Mouse (Mus musculus) inflammation-experienced regulatory T-cells, adult 6 months (primary cell): ENCODE data around the gene Pde4c. TPM values are rescaled to one million over a fixed set of nuclear protein-coding genes. Genes with fewer than 3 reads are reported as not detected.
A peak's percentile ranks its signal among the peaks of the same experiment; 100 is the strongest.

Source experiments
- ATAC-seq: one replicate; pipeline ENCODE4 v1.8.0; 2017
- polyA plus RNA-seq, 3 experiments: library from polyadenylated mRNA; unstranded; fragments of 100-300 nt; shearing (Covaris generic); gene quantifications; one replicate each; pipeline ENCODE4 v1.2.1; 2017

The Pde4c gene
- polyA plus RNA-seq, 3 experiments from 2014 or later, result 0.19 to 0.59 (median 0.25) TPM

GRCm38 (mm10) chr8:70754043-70754870, 30.7 kb downstream of the Pde4c start, which contains the start of gene Rab3a:
Rab3a (plus strand) TSS chr8:70754679.
- peak; percentile 96 for ATAC-seq

GRCm38 (mm10) chr8:70754871-70755660, 31.5 kb downstream of the Pde4c start:
- ATAC-seq, result peak; percentile 8

DNA sequence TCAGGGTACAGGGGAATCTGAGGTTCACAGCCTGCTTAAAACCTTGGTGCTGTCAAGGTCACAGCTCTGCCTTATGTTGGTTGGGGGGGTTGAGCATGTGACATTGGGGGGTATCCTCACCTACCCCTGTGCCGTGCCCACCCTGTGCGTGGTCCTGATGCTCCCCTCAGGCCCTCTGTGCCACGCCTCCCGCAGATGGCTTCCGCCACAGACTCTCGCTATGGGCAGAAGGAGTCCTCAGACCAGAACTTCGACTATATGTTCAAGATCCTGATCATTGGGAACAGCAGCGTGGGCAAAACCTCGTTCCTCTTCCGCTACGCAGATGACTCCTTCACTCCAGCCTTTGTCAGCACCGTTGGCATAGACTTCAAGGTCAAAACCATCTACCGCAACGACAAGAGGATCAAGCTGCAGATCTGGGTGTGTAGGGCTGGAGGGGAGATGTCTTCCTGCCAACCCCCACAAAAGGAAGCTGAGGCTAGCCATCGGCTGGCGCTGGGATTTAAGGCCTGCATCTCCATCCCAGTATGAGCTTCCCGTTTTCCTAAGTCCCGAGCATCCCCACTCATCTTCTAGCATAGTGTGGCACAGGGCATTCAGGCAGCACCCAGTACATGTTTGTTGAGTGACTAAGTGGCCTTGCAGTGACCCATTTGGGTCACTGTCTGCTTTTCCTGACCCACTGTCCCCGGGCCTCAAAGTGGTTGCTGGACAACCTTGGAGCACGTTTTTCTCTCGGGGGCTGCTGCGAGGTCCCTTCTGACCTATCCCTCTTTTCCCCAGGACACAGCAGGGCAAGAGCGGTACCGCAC, 32.3 kb downstream of the Pde4c start:
- ATAC-seq, result no peak

DNA sequence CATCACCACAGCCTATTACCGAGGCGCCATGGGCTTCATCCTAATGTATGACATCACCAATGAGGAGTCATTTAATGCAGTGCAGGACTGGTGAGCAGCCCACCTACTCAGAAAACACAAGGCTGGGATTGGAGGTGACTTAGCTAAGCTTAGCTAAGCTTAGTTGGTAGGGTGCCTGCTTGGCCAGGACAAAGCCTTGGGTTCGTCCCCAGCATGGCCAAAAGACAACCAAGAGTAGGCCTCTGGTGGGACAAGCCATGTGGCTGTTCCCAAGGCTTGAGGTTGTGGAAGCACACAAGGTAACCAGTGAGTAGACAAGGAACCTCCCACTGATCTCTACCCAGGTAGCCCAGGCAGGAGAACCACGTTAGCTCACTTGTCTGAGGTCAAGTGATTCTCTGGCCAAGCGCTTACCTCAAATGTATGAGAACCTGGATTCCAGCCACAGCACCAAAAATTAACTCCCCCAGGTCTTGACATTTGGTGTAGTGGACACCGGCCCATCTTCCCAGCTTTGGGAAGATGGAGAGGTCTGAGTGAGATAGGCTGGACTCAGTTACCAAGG, 33.0 kb downstream of the Pde4c start:
- no peak for ATAC-seq

GRCm38 (mm10) chr8:70757523-70758307, 34.2 kb downstream of the Pde4c start:
- no peak for ATAC-seq

GRCm38 (mm10) chr8:70758308-70758615, 34.7 kb downstream of the Pde4c start:
- ATAC-seq, result no peak

DNA sequence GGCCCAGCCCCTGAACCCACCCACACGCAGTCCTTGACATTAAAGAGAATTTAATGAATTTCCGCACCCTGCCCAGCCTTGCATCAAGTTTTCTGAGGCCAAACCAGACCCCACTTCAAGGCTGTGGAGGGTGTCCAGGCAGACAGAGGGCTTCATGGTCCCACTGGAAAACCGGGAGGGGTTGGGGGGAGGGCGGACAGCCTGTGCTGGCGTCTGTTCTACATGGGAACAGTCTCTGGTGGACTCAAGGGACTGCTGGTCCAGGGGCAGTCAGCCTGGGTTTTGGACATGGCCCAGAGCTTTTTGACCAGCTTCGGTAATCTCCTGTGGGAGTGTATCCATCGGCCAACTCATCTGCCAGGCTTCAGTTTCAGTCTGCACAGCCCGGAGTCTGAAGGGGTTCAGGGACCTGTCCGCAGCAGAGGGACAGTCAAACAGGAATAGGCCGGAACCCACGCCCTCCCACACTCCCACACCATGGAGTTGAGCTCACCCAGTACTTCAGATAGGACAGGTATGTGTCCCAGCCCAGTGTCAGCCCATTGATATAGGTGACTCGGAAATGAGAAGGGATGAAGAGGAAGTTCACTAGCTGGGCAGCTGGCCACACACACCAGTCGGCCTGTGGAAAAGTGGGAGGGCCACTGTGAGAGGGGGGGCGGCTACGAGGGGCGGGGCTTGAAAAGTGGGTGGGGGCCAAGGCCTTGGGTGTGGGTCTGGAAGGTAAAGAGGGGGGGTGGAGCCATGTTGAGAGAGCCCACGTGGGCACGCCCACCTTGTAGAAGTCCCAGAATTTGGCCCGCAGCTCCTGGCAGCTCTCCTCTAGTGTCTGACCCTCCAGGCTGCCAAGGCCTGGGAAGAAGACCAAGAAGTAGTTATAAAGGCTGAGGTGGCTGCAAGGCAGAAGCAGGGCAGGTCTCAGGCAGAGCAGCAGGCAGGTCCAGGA, 35.4 kb downstream of the Pde4c start:
- ATAC-seq, result no peak

DNA sequence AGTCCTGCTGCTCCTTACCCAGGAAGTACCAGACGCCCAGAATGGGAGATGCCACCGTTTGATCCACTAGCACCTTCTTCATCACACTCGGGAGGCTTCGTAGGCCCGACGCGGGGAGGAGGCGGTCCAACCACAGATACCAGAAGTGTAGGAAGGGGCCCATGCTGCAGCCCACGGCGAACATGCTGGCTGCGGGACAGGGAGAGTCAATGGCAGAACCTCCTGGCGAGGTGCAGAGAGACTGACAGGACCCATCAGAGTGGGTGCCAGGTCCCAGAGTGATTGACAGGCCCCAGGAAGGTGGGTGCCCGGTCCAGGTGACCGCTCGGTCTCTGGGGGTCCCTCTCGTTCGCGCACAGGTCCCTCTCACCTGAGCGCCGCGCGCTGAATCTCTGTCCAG, 36.8 kb downstream of the Pde4c start:
- no peak for ATAC-seq

DNA sequence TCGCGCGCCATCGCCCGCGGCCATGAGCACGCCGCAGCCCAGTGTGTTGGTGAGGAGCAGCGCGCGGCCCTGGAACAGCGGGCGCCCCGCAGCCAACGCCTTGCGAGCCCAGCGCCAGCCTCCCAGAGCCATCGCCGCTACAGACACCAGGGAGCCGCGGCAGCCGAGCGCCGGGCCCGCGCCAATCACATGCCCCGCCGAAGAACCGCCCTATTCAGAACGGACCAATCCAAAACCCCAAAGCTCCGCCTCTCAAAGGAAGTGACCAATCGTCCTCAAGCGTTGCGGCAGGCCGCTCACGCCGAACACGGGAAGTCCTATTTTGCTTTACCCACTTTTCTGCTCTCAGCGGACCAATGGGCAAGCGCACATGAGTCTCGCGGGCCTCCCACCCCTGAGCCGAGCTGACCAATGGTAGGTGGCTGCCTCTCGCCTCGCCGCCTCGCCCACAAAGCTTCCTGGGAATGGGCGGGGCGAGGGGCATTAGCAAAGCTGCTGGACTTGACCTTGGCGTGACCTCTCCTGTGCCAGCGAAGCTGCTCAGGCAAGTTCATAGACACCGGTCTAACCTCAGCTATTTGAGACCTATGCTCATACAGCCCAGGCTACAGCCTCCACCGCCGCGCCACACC, 37.4 kb downstream of the Pde4c start, which contains the start of gene Mpv17l2:
TSS of gene Mpv17l2 (minus strand) at position 172 of the 632 bp plus-strand sequence.
- peak; percentile 93 for ATAC-seq

DNA sequence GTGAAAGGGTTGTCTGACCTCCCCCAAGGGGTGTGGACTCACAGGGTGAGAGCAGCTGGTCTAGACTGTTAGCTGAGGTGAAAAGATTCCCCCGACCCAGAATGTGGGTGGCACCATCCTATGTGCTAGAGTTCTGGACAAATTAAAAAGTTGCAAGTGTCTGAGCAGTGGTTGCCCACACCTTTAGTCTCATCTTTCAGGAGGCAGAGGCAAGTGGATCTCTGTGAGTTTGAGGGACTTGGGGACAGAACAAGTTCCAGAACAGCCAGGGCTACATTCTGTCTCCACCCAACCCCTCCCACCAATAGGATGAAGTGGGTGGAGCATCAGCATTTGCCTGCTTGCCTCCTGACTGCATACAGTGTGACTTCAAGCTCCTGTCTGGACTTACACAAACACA, 38.6 kb downstream of the Pde4c start:
- ATAC-seq, result no peak

GRCm38 (mm10) chr8:70763354-70763753, 39.8 kb downstream of the Pde4c start:
- no peak for ATAC-seq

DNA sequence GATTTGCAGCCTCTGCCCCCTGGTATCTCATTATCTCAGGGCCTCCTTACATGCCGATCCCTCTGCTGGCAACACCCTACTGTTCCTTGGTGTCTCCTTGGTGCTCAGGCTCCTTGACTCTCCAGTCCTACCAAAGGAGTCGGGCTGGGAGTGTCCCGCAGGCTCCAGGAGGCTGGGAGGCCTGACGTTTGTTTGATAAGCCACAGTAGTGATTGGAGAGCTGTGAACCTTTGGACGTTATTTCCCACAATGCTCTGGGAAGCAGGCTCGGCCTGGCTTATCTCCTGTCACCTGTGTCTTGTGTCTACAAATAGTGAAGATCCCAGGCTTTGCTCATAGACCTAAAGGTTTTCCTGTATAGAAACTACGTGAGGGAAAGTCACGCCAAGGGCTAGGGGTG, 40.5 kb downstream of the Pde4c start:
- no peak for ATAC-seq

DNA sequence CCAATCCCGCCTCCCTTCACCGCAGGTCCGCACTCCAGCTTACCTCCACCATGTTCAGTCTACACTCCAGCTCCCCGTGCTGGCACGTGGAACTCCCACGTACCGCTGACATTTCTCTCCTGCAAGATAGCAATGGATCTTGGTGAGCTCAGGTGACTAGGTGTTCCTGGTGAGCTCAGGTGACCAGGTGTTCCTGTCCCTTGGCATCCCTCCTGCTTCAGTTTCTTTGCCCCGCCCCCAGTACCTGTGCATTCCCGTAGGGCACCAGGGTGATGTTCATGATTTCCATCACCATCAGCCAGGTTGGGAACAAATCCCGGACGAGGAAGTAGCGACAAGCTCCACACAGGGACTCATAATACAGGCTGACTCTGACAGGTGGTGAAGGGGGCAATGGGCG, 41.2 kb downstream of the Pde4c start:
- no peak for ATAC-seq

GRCm38 (mm10) chr8:70765329-70765728, 41.8 kb downstream of the Pde4c start:
- no peak for ATAC-seq

- peak; percentile 65 for ATAC-seq
These were observed 42.5 kb downstream of the Pde4c start for GRCm38 (mm10) chr8:70765838-70766570.

DNA sequence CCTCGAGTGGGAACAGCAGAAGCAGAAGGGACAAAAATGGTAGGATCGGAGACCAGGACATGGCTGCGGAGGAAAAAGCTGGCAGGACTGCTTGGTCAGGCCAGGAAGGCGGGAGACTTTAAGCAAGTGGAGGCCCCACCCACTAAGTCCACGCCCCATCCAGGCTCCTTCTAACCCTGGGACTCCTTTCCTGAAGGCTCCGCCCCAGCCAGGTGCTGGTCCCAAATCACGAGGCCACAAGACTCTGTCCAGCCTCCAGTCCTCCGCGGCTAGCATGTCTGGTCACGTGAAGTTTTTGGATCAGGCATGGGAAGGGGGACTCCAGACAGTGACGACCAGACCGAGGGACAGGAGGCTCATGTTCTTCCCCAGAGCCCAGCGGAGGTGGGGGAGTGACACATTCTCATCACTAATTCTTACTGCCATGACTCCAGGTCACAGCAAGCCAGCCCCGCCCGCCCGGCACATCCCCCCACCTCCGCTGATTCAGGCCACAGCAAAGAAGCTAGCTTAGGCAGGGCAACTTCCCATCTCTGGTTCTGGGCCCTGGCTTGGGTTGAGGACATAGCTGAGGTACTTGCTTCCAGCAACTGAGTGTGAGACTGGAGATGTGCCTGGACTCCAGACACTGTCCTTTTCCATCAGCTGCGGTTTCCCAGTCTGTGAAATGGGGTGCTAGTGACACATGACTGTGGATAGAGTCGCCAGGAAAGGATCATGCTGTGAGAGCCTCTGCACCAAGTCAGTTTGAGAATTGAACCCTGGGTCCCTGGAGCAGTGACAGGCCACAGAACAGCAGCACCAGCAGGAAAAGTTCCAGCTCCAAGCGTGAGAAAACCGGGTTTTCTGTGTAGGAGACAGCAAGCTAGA, 43.3 kb downstream of the Pde4c start:
- no peak for ATAC-seq

DNA sequence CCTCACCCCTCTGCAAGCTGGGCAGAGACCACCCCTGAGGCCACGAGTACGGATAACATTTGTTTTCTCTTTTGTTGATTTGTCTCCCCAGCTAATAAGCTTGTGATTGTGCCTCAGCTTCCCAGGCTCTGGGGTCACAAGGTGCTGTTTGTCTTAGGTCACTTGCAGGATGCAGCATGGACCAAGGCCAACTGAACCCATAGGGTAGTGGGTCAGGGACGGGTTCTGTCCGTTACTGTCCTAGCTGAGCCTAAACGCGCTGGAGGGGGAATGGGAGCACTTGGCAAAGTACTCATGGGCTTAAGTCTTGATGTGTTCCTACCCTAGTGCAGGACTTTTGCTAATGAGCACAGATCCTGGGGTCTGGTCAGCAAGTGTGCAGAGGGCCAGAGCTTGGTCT, 44.0 kb downstream of the Pde4c start:
- no peak for ATAC-seq

- ATAC-seq, result no peak
These were observed 44.8 kb downstream of the Pde4c start for GRCm38 (mm10) chr8:70768231-70768776.
